Mouse (Mus musculus) limb, embryonic 13.5 days (tissue): ENCODE measurements around the gene 1700017D01Rik. TPM values are rescaled to one million over a fixed set of nuclear protein-coding genes. Genes with fewer than 3 reads are reported as not detected.

ENCODE experiments used
- polyA plus RNA-seq: library from polyadenylated mRNA; unstranded; fragments of >200 nt; fragmentation: Nextera tagmentation; extraction: Ambion mirVana; gene quantifications from 2 replicates; pipeline ENCODE4 v1.2.1, GENCODE M21; 2015

The 1700017D01Rik gene
- polyA plus RNA-seq, 1 experiment from 2014 or later = not detected

Other genes starting within 250 kb of the 1700017D01Rik start
- gene Tmem109, start 248.9 kb downstream of the 1700017D01Rik start, polyA plus RNA-seq = 92.0 and 100 TPM in 2 replicates
- 49.9 and 50.9 TPM in 2 replicates for gene Prpf19, start 235.6 kb downstream of the 1700017D01Rik start, polyA plus RNA-seq
- not detected in 2 replicates for gene Zp1, start 210.2 kb downstream of the 1700017D01Rik start, polyA plus RNA-seq
- 0.10 TPM in 1 of 2 replicates, not detected in the other for gene Ptgdr2, start 193.7 kb downstream of the 1700017D01Rik start, polyA plus RNA-seq
- gene Ccdc86, start 181.6 kb downstream of the 1700017D01Rik start, polyA plus RNA-seq = 29.7 and 30.4 TPM in 2 replicates
- gene Ms4a10, start 156.2 kb downstream of the 1700017D01Rik start, polyA plus RNA-seq = 0.38 TPM in 1 of 2 replicates, not detected in the other
- not detected in 2 replicates for gene Ms4a15, start 137.6 kb downstream of the 1700017D01Rik start, polyA plus RNA-seq
- not detected in 2 replicates for gene Ms4a18, start 112.8 kb downstream of the 1700017D01Rik start, polyA plus RNA-seq
- not detected in 2 replicates for gene Ms4a8a, start 49.8 kb downstream of the 1700017D01Rik start, polyA plus RNA-seq
- not detected in 2 replicates for gene 1700025F22Rik, start 34.4 kb upstream of the 1700017D01Rik start, polyA plus RNA-seq
- not detected in 2 replicates for gene Ms4a13, start 65.9 kb upstream of the 1700017D01Rik start, polyA plus RNA-seq
- gene Ms4a12, start 101.6 kb upstream of the 1700017D01Rik start, polyA plus RNA-seq = not detected in 2 replicates
- gene Ms4a1, start 135.4 kb upstream of the 1700017D01Rik start, polyA plus RNA-seq = not detected in 2 replicates
- not detected in 2 replicates for gene Ms4a5, start 153.0 kb upstream of the 1700017D01Rik start, polyA plus RNA-seq
- not detected in 2 replicates for gene Ms4a14, start 183.6 kb upstream of the 1700017D01Rik start, polyA plus RNA-seq
- 5.7 and 7.0 TPM in 2 replicates for gene Ms4a7, start 205.3 kb upstream of the 1700017D01Rik start, polyA plus RNA-seq
- gene Ms4a4a, start 244.6 kb upstream of the 1700017D01Rik start, polyA plus RNA-seq = 5.4 and 5.6 TPM in 2 replicates